Mouse (Mus musculus) kidney, adult 11 months (tissue): ENCODE measurements at regions not wholly inside any gene's neighbourhood (a gene's known extent, or its start where the extent isn't known, plus 50 kb on each side); places are given as distances from the start of the nearest gene placed in this dataset.

Source experiments
- DNase-seq: peaks from one replicate; pipeline ENCODE4 v3.0.0; 2022

DNA sequence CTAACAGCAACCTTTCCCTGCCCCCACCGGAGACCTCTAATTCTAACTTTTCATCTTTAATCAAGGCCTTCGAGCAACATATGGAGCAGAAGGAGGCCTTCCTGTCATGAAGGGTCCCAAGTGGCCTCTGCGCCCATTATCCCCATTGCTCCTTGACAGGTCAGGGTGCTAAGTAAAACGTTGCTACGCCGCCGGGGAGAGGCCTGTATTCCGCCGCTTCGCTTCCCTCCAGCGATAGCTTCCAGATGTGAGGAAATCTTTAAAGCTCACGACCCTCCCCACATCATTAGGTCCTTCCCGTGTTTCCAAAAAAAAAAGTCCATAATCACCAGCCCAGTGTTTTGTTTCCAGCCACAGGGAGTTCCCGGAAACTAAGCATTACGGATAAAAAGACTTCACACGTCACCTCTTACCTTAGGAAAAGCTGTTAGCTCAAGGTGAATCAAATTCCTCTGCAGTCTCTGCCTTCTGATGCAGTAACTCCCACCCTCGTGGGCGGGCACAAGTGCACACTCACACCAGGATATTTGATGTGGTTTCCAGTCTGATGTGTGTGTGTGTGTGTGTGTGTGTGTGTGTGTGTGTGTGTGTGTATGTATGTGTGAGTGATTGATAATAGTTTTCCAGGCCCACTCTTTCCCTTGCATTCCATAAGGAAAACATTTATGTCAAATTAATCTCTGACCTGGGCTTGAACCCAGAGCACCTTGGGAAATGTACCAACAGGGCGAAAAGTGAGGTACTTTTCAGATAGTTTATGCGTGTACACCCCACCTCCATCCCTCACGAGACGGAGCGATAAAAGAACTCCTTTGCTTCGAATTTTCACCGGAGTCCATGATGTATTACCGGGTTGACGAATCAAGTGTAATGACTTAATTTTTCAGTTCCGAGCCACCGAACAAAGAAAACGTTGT is 107.5 kb downstream of the Gm45692 start:
- no peak for DNase-seq

GRCm38 (mm10) chr8:26227529-26227895 is 108.2 kb downstream of the Gm45692 start:
- DNase-seq, result peak; percentile 6

DNA sequence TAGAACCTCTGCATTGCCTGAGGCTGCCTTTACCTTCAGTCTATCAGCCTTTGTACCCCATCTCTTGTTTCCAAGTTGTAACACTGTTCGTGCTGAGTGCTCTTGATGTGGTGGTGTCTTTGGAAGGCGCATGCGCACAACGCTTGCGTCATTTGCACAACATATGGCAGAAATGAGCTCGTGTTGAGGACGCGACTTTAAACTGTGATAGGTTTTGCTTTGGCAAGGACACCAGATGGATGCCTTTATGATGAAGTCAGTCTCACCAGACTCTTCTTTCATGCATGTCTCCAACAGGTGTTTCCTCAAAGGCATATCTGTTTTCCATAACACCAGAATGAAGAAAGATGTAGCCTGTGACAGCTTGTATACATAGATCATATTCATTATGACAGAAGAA is 110.2 kb downstream of the Gm45692 start:
- no peak for DNase-seq

- DNase-seq, result no peak
Measured at GRCm38 (mm10) chr8:26239075-26239474, 119.7 kb downstream of the Gm45692 start.

DNA sequence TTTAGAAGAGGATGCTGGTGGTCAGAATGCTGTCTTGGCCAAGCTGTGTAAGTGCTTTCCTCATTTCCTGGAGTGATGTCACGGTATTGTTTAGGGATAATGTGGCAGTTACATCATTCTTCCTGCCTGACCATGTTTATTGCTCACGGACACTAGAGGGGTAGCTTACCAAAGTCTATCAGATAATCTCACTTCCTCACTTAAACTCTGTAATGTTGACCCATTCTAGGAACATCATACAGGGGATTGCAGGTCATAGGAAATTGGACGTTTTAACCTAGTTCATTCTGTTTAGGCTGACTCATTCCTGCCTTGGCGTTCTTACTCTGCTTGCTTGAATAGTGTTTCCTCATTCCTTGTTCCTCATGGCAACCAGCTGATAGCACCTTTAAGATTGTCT is 120.3 kb downstream of the Gm45692 start:
- DNase-seq, result no peak

DNA sequence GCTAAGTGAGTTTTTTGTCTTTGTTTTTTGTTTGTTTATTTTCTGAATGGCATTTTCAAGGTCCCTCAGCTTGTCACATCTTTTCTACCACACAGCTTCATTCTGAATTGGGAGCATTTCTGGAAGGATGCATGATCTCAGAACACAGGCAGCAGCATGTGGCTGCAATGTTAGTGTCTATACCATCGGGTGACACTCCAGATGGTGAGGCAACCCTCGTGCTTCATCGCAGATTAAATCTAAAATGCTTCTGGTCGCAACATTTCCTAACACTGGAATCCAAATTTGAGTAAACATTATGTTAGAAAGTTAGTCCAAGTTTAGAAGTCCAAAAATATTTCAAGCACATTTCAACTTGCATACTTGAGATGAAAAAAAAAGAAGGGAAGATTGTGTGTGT is 124.4 kb downstream of the Gm45692 start:
- no peak for DNase-seq

- DNase-seq, result no peak
Measured at GRCm38 (mm10) chr8:26244308-26244707, 125.0 kb downstream of the Gm45692 start.

DNA sequence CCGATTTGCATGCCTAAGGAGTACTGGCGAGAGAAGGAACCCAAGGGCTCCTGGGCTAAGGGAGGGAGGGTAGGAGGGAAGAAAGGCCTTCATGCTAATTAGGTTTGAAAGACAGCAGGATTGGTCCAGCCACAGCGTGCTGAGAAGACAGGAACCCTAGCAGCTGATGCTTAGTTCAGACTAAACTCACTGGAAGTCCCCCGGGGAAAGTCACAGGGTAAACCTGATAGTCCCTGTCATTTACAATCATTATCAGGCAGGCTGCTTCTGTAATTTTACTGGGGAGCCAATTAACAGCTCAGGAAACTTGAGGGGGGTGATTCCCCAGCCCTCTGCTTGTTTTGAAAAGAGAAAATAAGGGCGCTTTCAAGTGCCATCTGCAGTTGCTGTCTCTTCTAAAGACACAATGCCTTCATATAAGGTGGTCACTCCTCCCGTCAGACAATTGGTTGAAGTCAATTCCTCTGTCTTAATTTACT is 135.9 kb downstream of the Gm45692 start:
- DNase-seq, result no peak

DNA sequence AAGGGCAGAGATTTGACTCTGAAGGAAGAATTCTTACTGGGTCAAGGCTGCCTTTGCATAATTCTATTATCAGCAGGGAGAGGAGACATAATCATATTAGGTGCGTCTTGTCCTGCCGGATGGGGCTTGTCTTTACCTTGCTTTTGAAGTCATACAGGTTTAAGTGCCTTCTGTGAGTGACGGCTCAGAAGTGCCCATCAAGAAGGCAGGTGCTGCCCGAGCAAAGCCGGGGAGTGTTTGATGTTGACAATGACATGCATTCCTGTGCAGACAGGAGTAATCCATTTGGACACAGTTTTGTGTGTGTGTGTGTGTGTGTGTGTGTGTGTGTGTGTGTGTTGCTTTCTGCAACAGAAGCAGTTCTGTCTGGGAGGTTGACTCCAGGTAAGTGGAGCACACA is 141.0 kb downstream of the Gm45692 start:
- DNase-seq, result no peak

DNA sequence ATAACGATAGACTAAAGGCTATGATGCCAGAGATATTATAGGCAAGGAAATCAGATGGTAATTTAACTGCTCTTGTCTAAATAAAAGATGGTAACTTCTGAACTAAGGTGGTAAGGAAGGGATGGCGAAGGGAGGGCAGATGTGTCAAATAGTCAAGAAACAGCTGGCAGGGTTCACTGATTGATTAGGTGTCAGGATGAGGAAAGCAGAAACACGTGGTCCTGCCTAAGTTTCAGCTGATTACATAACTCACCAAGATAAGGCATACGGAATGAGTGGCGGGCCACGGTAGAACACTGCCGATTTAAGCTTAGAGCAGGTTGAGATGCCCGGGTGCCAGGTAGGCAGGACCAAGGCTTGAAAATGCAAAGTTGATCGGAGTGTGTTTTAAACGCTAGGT is 143.2 kb downstream of the Gm45692 start:
- DNase-seq, result no peak

GRCm38 (mm10) chr8:26264869-26265321 is 145.6 kb downstream of the Gm45692 start:
- no peak for DNase-seq

- no peak for DNase-seq
Measured at GRCm38 (mm10) chr8:26265366-26265765, 146.0 kb downstream of the Gm45692 start.

- DNase-seq, result no peak
Measured at GRCm38 (mm10) chr8:26266384-26266783, 147.1 kb downstream of the Gm45692 start.

- no peak for DNase-seq
Measured at GRCm38 (mm10) chr8:26267569-26267968, 148.2 kb downstream of the Gm45692 start.

DNA sequence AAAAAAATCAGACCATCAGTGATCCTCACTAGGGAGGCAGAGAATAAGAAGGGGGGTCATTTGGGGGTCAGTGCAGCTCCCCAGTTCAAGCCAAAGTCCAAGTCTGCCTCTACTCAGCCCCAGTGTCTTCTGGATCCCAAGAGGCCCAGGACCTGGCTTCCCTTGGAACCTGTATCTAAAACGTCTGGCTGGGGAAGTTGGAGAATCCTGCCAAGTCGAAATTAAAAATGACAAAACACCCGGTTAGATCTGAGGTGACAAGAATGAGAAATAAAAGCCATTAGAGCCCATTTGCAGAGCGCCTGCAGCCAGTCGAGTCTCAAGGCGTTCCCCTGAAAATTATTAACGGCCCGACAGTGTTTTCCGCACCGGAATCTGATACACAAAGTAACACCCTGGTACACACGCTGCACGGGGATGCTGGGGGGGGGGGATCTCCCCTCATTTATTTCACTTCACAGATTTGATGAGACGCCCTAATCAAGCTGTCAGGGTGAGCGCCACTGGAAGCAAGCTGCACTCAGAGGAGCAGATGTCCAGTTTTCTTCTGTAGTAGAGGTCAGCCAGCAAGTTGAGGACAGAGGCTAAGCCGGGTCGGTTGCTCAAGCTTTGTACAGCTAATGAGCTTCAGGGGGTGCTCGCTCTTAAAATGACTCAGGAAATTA is 149.5 kb downstream of the Gm45692 start:
- peak; percentile 8 for DNase-seq

DNA sequence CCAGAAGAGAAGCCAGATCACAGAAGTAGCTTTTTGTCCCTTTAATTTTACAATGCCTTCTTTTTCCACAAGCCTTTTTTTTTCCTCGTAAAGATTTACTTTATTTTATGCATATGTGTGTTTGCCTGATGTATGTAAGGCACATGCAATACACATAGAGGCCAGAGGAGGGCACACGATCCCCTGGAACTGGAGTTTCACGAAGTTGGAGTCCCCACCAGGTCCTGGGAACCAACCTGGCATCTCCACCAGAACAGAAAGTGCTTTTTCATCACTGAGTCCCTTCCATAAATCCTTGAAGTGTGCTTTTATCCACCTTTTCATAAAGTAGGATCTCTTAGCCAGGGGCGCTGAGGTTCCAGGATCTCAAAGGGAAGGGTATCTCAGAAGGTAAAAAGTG is 152.8 kb downstream of the Gm45692 start:
- no peak for DNase-seq

- DNase-seq, result no peak
Measured at GRCm38 (mm10) chr8:26272675-26273414, 153.5 kb downstream of the Gm45692 start.

DNA sequence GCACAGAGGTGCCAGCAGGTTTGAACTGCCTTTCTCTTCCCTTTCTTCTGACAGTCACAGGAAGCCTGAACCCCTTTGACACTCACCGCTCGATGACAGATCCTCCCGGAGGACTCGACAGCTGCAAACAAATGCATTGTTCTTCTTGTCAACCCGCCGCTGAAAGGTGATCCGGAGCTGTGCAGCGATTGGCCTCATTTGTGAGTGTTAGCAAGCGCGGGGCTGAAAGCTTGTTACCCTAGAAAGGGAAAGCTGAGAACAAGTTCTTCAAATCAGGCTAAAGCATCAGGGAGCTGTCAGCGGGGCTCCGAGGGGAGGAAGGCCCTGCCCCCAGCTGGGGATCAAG is 154.1 kb downstream of the Gm45692 start:
- DNase-seq, result no peak

DNA sequence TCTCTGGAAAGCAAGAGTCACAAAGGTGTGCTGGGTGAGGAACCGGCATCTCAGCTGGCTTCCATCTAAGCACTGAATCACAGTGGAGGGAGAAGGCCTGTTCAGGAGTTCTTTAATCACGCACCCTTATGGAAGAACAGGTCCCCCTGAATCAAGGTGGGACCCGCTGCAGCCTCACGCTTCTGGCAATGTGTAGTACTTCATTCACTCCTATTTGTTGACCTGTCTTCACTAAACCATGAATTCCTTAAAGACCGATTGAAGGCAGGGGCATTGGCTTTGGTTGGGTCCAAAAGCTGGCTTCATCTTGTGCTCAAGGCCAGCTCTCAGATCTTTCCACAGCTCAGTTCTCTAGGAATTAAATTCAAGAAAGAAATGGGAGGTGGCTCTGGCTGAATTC is 154.5 kb downstream of the Gm45692 start:
- DNase-seq, result no peak

- DNase-seq, result no peak
Measured at GRCm38 (mm10) chr8:26274481-26274880, 155.1 kb downstream of the Gm45692 start.

- no peak for DNase-seq
Measured at GRCm38 (mm10) chr8:26282156-26282935, 163.0 kb downstream of the Gm45692 start.

- no peak for DNase-seq
Measured at GRCm38 (mm10) chr8:26283957-26284356, 164.6 kb downstream of the Gm45692 start.

GRCm38 (mm10) chr8:26287665-26288064 is 168.3 kb downstream of the Gm45692 start:
- no peak for DNase-seq
